Mouse (Mus musculus) cerebellum, adult 9-10 months (tissue): ENCODE results near the gene Tctex1d1.
A peak's percentile ranks its signal among the peaks of the same experiment; 100 is the strongest.

Source experiments
- DNase-seq: peaks from one replicate; pipeline ENCODE4 v3.0.0; 2022

The Tctex1d1 gene

DNA sequence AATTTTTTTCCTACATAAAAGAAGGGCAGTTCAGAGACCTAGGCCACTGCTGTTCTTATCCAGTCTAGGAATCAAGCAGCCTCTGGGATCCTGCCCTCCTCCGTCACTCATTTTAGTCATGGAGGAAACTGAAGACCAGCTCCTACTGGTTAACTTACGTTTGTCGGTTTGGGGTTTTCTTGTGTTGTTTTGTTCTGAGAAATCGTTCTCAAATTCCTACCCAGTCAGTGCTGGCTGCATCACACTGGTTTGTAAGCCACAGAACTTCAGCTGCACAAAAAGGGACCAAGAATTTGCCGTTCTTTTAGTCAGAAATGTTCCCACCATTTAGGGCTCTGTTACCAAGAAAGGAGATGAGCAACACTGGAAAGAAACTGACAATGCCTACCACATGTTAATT lies 11.0 kb downstream of the Tctex1d1 start:
- no peak for DNase-seq

DNA sequence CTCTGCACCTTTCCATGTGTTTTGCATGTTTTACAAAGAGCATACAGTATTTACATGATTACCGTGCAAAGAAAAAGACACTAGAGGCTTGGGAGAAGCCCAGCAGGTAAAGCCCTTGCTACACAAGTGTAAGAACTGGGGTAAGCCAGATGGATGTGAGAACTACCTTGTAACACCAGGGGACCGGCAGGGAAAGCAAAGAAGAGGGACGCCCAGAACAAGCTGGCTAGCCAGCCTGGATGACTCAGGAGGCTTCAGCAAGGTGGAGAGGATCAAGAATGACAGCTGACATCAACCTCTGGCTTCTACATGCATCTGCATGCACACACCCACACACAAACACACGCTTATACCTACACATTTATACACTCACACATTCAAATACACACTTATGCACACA lies 11.6 kb downstream of the Tctex1d1 start:
- DNase-seq: no peak

DNA sequence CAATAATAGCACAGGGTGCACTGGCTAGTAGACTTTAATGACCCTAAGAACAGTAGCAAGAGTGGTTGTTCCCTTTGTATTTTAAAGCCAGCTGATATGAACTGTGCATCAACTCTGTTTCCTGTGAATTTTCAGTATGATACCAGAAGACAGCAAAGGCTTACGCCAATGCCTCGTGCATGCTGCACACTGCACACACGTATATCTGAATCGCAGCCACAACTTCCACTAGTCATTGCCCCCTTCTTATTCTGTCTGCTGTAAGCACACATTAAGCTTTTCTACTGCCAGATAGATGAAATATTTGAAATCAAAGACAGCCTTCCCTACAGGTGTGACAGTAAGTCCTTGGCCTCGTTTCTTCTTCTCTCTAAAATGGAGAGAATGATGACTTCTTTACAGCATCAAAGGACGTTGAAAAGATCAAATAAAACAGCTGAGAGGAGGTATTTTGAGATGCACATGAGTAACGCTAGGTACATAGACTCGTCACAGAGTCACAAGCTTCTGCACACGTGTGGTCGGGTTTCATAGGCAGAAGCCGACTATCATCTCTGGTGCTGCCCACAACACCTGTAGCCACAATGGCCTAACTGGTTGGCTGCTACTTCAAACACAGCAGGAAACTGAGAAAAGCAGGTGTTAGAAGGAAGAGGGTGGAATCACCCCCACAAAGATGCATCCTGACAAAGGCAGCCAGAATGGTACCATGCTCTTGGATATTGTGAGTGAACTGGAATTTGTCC lies 12.4 kb downstream of the Tctex1d1 start:
- no peak for DNase-seq

- DNase-seq: no peak
Observed at GRCm38 (mm10) chr4:102991685-102992084, 13.3 kb downstream of the Tctex1d1 start.

DNA sequence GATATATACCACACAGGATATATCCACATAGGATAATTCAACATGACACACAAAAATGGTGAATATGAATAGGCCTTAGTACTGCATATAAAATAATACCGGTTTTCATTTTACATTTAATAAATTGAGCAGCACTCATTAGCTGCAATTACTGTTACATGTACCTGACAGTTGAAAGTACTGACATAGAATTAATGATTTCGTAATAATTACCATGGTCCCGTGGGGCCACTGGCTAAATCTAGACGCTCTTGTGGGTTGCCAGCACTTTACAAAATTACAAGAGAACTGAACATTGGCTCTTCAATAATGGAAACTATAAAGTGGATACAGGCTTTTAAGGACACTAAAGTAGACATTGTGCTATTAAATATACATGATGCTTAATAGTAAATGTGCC lies 26.3 kb downstream of the Tctex1d1 start:
- no peak for DNase-seq

DNA sequence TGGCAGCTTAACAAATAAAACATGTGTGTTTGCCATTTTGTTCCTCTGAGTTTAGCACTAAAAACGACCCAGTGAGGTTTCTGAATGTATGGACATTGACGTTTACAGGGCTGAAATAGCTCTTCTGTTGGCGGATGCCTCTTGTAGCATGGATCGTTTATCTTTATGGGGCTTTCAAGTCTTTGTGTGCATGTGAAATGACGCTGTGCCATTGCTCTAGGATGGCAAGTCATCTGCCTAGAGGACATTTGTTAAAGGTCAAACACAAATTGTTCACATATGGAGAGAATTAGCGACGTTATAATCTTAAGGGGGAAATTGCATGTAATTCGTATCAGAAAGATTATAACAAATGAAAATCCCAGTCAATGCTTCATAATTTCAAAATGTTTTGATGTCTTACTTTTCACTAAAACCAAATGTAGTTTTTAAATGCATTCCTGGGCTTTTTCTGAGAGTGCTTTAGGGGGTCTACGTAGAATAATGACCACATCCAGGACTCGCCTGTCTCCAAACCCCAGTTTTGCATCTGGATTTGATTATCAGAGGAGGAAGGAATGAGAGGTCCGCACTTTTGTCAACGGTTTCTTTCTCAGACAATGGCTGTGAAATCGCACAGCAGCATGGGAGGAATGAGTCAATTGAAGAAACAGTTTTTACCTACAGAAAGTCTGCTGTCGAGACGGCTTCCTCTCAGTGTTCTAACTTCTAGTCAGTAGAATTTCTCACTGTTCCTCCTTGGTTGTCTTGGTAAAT lies 27.0 kb downstream of the Tctex1d1 start:
- DNase-seq: no peak

- no peak for DNase-seq
Observed at GRCm38 (mm10) chr4:103006266-103006665, 27.9 kb downstream of the Tctex1d1 start.

DNA sequence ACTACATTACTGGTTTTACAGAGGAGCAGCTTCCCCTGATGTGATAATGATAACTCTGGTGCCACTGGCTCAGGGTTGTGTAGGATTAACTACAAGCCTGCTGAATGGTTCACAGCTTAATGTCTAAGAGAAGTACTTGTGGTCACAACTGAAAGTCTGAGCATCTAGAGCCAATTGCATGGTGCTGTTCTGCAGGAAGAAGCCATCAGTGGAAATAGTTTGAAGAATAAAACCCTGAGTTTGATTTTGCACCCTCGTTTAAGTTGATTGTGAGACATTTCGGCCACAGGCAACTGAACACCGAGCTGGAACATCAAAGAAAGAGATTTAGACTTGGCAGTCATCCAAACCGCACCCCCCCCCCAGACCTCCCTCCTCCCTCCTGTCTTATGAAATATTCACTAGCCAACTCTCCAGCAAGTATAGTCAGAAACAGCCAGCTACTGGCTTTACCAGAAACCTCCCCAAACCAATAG lies 28.6 kb downstream of the Tctex1d1 start:
- DNase-seq: no peak

- DNase-seq: peak; percentile 6
Observed at GRCm38 (mm10) chr4:103010734-103011133, 32.3 kb downstream of the Tctex1d1 start.

- DNase-seq: no peak
Observed at GRCm38 (mm10) chr4:103011823-103012222, 33.4 kb downstream of the Tctex1d1 start.

GRCm38 (mm10) chr4:103013490-103013889 lies 35.1 kb downstream of the Tctex1d1 start:
- DNase-seq: no peak

GRCm38 (mm10) chr4:103026621-103027020 lies 48.2 kb downstream of the Tctex1d1 start, which contains the start of gene Insl5:
Gene Insl5 (minus strand): TSS chr4:103026842.
- no peak for DNase-seq

DNA sequence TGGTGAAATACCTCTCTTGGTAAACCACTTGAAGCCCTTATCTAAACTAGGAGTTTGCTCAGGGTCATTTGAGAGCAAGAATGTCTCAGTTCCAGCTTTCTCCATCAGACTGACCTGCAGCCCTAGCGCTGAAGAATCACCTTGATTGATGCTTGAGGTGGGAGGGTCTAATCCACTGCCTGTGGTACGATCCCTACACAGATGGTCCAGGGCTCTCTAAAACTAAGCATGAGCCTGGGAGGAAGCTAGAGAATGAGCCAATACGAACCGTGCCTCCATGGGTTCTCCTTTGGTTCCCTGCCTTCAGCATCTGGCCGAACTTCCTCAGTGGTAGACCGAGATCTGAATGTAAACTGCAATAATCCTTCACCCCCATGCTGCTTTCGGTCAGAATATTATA lies 49.3 kb downstream of the Tctex1d1 start:
- DNase-seq: no peak

DNA sequence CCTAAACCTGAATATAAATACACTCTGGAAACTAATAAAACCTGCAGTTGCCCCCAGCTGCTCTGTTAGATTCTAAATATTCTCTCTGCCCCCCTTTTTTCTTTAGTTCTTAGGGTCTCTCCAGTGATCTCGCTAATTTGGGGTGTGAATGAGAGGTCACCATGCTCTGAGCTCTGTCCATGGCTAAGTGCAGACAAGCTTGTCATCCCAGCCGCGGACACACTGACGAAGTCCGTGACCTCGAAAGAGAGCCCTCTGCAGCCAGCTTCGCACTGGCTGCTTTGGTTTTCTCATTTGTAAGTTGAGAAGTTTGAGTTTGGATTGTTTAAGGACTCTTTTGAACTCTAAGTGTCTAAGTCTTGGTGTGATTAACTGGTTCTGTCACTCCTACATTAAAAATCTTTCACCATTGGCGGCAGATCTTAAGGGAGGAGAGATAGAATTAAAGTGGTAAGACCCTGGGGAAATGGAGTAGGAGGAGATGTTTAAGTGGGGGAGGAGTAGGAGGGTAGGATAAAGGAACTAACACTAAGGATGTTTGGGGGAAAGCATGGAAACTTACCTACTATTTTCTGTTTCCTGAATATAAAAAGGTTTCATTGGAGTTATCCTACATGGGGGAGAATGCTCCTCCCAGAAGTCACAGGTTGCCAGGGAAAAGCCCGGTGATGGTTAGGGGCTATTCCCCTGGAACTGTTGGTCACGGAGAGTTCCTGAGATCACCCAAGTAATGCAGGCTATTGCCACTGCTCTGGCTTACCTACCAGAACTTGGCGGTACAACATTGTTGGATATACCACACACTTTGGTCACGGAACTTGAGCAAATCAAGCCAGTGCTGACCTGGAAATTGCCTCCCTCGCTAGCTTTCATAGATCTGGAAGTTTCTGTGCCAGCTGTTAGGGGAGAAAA lies 50.0 kb downstream of the Tctex1d1 start:
- no peak for DNase-seq

DNA sequence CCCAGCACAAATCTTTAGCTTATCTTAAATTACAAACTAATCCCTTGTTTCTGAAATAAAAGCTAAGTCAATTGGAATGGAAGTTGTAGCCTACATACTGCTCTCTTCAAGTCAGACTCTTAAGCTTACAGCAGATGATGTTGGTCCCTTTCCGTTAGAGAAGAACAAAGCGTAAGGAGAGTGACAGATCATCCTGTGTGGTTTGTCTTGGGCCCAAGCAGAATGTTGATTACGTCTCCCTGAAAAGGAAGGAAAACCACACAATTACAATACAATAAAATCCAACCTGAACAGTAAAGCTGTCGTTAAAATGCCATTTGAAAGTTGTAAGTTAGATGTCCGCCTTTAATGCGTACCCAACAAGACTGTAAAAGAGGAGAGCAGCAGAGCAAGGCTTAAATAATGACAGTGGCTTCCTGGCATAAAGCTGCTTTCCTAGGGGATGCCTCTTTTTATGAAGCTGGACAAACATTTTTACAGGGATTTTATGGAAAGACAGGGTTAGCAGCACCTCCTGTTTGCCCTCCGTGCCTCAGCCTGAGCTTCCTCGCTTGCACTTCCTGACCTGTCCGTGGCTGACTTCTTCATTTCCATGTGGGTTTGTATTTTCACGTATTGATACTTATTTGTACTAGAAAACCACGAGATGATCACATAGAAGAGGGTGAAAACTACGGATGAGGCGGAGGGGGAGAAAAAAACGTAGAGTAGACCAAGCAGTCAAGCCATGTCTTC lies 60.9 kb downstream of the Tctex1d1 start:
- DNase-seq: no peak

DNA sequence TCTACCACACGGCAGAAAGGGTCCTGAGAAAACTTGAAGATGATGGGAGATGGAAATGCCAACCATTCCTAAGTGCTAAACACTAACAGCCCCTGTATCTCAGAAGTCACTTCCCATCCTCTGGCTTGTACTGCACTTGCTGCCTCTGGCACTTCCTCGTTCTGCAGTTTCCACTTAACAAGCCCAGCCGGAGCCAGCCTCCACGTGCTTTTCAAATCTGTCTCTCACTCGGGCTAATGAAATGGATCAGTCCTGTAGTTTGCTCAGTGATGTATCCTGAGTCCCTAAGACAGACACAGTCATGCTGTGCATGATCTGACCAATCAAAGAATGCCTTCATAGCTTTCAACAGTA lies 61.4 kb downstream of the Tctex1d1 start:
- no peak for DNase-seq

GRCm38 (mm10) chr4:103042997-103043396 lies 64.6 kb downstream of the Tctex1d1 start:
- DNase-seq: no peak

- no peak for DNase-seq
Observed at GRCm38 (mm10) chr4:103048046-103048445, 69.6 kb downstream of the Tctex1d1 start.
